Mouse (Mus musculus) neural tube, embryonic 12.5 days (tissue): Measurements from ENCODE around the gene Anks1b. TPM values are rescaled to one million over a fixed set of nuclear protein-coding genes. Genes with fewer than 3 reads are reported as not detected.

Experiments
- ATAC-seq: fragments of 200-750 bp; cut with Nextera tagmentation; 2 replicates; pipeline ENCODE4 v1.8.0; 2017; ENCODE audit warnings: low read depth, mild to moderate bottlenecking, moderate TSS enrichment, moderate library complexity; ENCODE audit not compliant: low FRiP score
- H3K27ac ChIP-seq: fragments of 300-500 bp; sonication (generic); 2 replicates; pipeline ENCODE4 v1.5.1; 2016
- H3K27me3 ChIP-seq: fragments of 300-500 bp; sonication (generic); replicated peaks from 2 replicates; pipeline ENCODE4 v1.6.1; 2016; ENCODE audit warnings: mild to moderate bottlenecking
- H3K36me3 ChIP-seq: fragments of 300-500 bp; sonication (generic); 2 replicates; pipeline ENCODE4 v1.6.1; 2016; ENCODE audit warnings: mild to moderate bottlenecking
- H3K4me1 ChIP-seq: fragments of 300-500 bp; sonication (generic); 2 replicates; pipeline ENCODE4 v1.6.1; 2016
- H3K4me2 ChIP-seq: fragments of 300-500 bp; sonication (generic); replicated peaks from 2 replicates; pipeline ENCODE4 v1.6.1; 2016; ENCODE audit warnings: mild to moderate bottlenecking
- H3K4me3 ChIP-seq: fragments of 300-500 bp; sonication (generic); 2 replicates; pipeline ENCODE4 v1.5.1; 2016
- H3K9ac ChIP-seq: fragments of 300-500 bp; sonication (generic); 2 replicates; pipeline ENCODE4 v1.6.1; 2016; ENCODE audit warnings: mild to moderate bottlenecking
- H3K9me3 ChIP-seq: fragments of 300-500 bp; sonication (generic); 2 replicates; pipeline ENCODE4 v1.6.1; 2016; ENCODE audit warnings: mild to moderate bottlenecking
- WGBS: fragments of 180-500 bp; shearing (Covaris S2); methylation state at CpG from one replicate; pipeline ENCODE4 v1.1.7; 2016; 5-methylcytosine and 5-hydroxymethylcytosine counted together
- polyA plus RNA-seq: library from polyadenylated mRNA; unstranded; fragments of >200 nt; fragmentation: Nextera tagmentation; extraction: Ambion mirVana; gene quantifications from 2 replicates; pipeline ENCODE4 v1.2.1, GENCODE M21; 2016

The Anks1b gene
- polyA plus RNA-seq, 1 experiment from 2014 or later: 25.1 TPM

- Histone ChIP-seq H3K36me3 (no peaks in the 10 kb centered on the region), H3K9me3 (0 out of 2 replicates have a peak, but pooled peaks cover 3% of the 10 kb centered on the region)
These were observed 673.3 kb downstream of the Anks1b start for GRCm38 (mm10) chr10:90546635-90547034.

GRCm38 (mm10) chr10:90562906-90563305 is 689.6 kb downstream of the Anks1b start:
- no peaks in the 10 kb centered on the region for H3K36me3 ChIP-seq
- H3K27ac ChIP-seq: no peak overlapping the region
- H3K4me2 ChIP-seq: no peak overlapping the region
- no peak overlapping the region for H3K9ac ChIP-seq
- no peaks in the 10 kb centered on the region for H3K9me3 ChIP-seq
- H3K27me3 ChIP-seq: no peaks in the 10 kb centered on the region
- WGBS: 88% methylated on average over 7 of the region's 7 CpGs
- H3K4me1 ChIP-seq: no peaks in the 10 kb centered on the region
- H3K4me3 ChIP-seq: no peak overlapping the region
- no peak for ATAC-seq

More at GRCm38 (mm10) chr10:90546635-90547034, 673.3 kb downstream of the Anks1b start:
- Histone ChIP-seq H3K4me1 (no peaks in the 10 kb centered on the region), H3K27ac (no peak overlapping the region), H3K9ac (no peak overlapping the region), H3K4me2 (no peak overlapping the region), H3K4me3 (no peak overlapping the region), H3K27me3 (no peaks in the 10 kb centered on the region)
- 64% methylated on average over 3 of the region's 3 CpGs for WGBS
- no peak for ATAC-seq

GRCm38 (mm10) chr10:90576191-90577098 is 703.1 kb downstream of the Anks1b start:
- H3K27ac ChIP-seq: peak overlapping the region; percentile 20; the same call in 1 of the 2 replicates
- no peaks in the 10 kb centered on the region for H3K36me3 ChIP-seq
- ATAC-seq: peak; percentile 96
- H3K9ac ChIP-seq: peak overlapping the region; percentile 45
- peak overlapping the region; percentile 27 for H3K4me3 ChIP-seq
- no peaks in the 10 kb centered on the region for H3K27me3 ChIP-seq
- 28% methylated on average over 29 of the region's 29 CpGs for WGBS
- H3K4me1 ChIP-seq: peaks cover 8% of the 10 kb centered on the region; the same call in 1 of the 2 replicates
- no peaks in the 10 kb centered on the region for H3K9me3 ChIP-seq
- H3K4me2 ChIP-seq: peak overlapping the region; percentile 65

- Histone ChIP-seq H3K4me3 (peak overlapping the region; percentile 27), H3K4me2 (peak overlapping the region; percentile 65), H3K27ac (peak overlapping the region; percentile 20; the same call in 1 of the 2 replicates), H3K27me3 (no peaks in the 10 kb centered on the region), H3K9me3 (no peaks in the 10 kb centered on the region), H3K9ac (peak overlapping the region; percentile 45), H3K36me3 (no peaks in the 10 kb centered on the region), H3K4me1 (peaks cover 8% of the 10 kb centered on the region; the same call in 1 of the 2 replicates)
- 68% methylated on average over 6 of the region's 6 CpGs for WGBS
- peak; percentile 26 for ATAC-seq
These were observed 703.8 kb downstream of the Anks1b start for GRCm38 (mm10) chr10:90577099-90577461.

- Histone ChIP-seq H3K9ac (no peak overlapping the region), H3K36me3 (no peaks in the 10 kb centered on the region), H3K4me3 (no peak overlapping the region), H3K27me3 (no peaks in the 10 kb centered on the region), H3K9me3 (no peaks in the 10 kb centered on the region), H3K4me2 (peak overlapping the region; percentile 65), H3K27ac (no peak overlapping the region), H3K4me1 (peaks cover 8% of the 10 kb centered on the region; the same call in 1 of the 2 replicates)
- WGBS: 80% methylated on average over 9 of the region's 9 CpGs
- ATAC-seq: no peak
These were observed 704.5 kb downstream of the Anks1b start for GRCm38 (mm10) chr10:90577777-90578176.

- no peaks in the 10 kb centered on the region for H3K27me3 ChIP-seq
- H3K9ac ChIP-seq: no peak overlapping the region
- 82% methylated on average over 5 of the region's 5 CpGs for WGBS
- no peak overlapping the region for H3K27ac ChIP-seq
- H3K36me3 ChIP-seq: no peaks in the 10 kb centered on the region
- H3K4me2 ChIP-seq: no peak overlapping the region
- H3K4me3 ChIP-seq: no peak overlapping the region
- H3K9me3 ChIP-seq: no peaks in the 10 kb centered on the region
- ATAC-seq: no peak
- peaks cover 8% of the 10 kb centered on the region; the same call in 1 of the 2 replicates for H3K4me1 ChIP-seq
These were observed 706.7 kb downstream of the Anks1b start for GRCm38 (mm10) chr10:90579970-90580369.

- no peak overlapping the region for H3K4me2 ChIP-seq
- no peaks in the 10 kb centered on the region for H3K27me3 ChIP-seq
- no peaks in the 10 kb centered on the region for H3K4me1 ChIP-seq
- no peak overlapping the region for H3K27ac ChIP-seq
- WGBS: 84% methylated on average over 4 of the region's 4 CpGs
- no peak overlapping the region for H3K9ac ChIP-seq
- H3K9me3 ChIP-seq: no peaks in the 10 kb centered on the region
- H3K4me3 ChIP-seq: no peak overlapping the region
- no peak for ATAC-seq
- no peaks in the 10 kb centered on the region for H3K36me3 ChIP-seq
These were observed 710.7 kb downstream of the Anks1b start for GRCm38 (mm10) chr10:90584052-90584451.

GRCm38 (mm10) chr10:90596142-90596541 is 722.8 kb downstream of the Anks1b start:
- H3K36me3 ChIP-seq: no peaks in the 10 kb centered on the region
- peak; percentile 89 for ATAC-seq
- 23% methylated on average over 3 of the region's 3 CpGs for WGBS
- H3K27me3 ChIP-seq: no peaks in the 10 kb centered on the region
- no peak overlapping the region for H3K9ac ChIP-seq
- H3K4me1 ChIP-seq: peaks cover 6% of the 10 kb centered on the region
- no peaks in the 10 kb centered on the region for H3K9me3 ChIP-seq
- no peak overlapping the region for H3K4me3 ChIP-seq
- no peak overlapping the region for H3K27ac ChIP-seq
- peak overlapping the region; percentile 22; the same call in 1 of the 2 replicates for H3K4me2 ChIP-seq

GRCm38 (mm10) chr10:90596576-90596975 is 723.3 kb downstream of the Anks1b start:
- 14% methylated on average over 3 of the region's 3 CpGs for whole genome bisulfite sequencing

GRCm38 (mm10) chr10:90599149-90599548 is 725.8 kb downstream of the Anks1b start:
- H3K9ac ChIP-seq: no peak overlapping the region
- no peak overlapping the region for H3K27ac ChIP-seq
- H3K9me3 ChIP-seq: no peaks in the 10 kb centered on the region
- no peak overlapping the region for H3K4me3 ChIP-seq
- H3K36me3 ChIP-seq: no peaks in the 10 kb centered on the region
- no peak overlapping the region for H3K4me2 ChIP-seq
- peaks cover 6% of the 10 kb centered on the region for H3K4me1 ChIP-seq
- no peak for ATAC-seq
- no peaks in the 10 kb centered on the region for H3K27me3 ChIP-seq

More at GRCm38 (mm10) chr10:90596576-90596975, 723.3 kb downstream of the Anks1b start:
- H3K27ac ChIP-seq: no peak overlapping the region
- no peak overlapping the region for H3K4me3 ChIP-seq
- H3K27me3 ChIP-seq: no peaks in the 10 kb centered on the region
- H3K4me1 ChIP-seq: peaks cover 6% of the 10 kb centered on the region
- no peak overlapping the region for H3K9ac ChIP-seq
- H3K4me2 ChIP-seq: peak overlapping the region; percentile 22; the same call in 1 of the 2 replicates
- peak; percentile 77 for ATAC-seq
- H3K36me3 ChIP-seq: no peaks in the 10 kb centered on the region
- no peaks in the 10 kb centered on the region for H3K9me3 ChIP-seq

GRCm38 (mm10) chr10:90599726-90600531 is 726.6 kb downstream of the Anks1b start:
- Histone ChIP-seq H3K9ac (no peak overlapping the region), H3K4me1 (peaks cover 6% of the 10 kb centered on the region), H3K36me3 (no peaks in the 10 kb centered on the region), H3K4me2 (no peak overlapping the region), H3K9me3 (no peaks in the 10 kb centered on the region), H3K4me3 (no peak overlapping the region), H3K27ac (no peak overlapping the region), H3K27me3 (no peaks in the 10 kb centered on the region)
- ATAC-seq: no peak
- 88% methylated on average over 14 of the region's 14 CpGs for WGBS

- WGBS: 78% methylated on average over 3 of the region's 3 CpGs
These were observed 734.3 kb downstream of the Anks1b start for GRCm38 (mm10) chr10:90607586-90607985.

More at GRCm38 (mm10) chr10:90607586-90607985, 734.3 kb downstream of the Anks1b start:
- H3K4me3 ChIP-seq: no peak overlapping the region
- H3K4me2 ChIP-seq: no peak overlapping the region
- no peaks in the 10 kb centered on the region for H3K36me3 ChIP-seq
- ATAC-seq: no peak
- no peaks in the 10 kb centered on the region for H3K9me3 ChIP-seq
- no peaks in the 10 kb centered on the region for H3K4me1 ChIP-seq
- no peak overlapping the region for H3K9ac ChIP-seq
- no peak overlapping the region for H3K27ac ChIP-seq
- H3K27me3 ChIP-seq: no peaks in the 10 kb centered on the region
